Mouse (Mus musculus): ENCODE data around the gene Acap1. TPM values are rescaled to one million over a fixed set of nuclear protein-coding genes. Genes with fewer than 3 reads are reported as not detected.
A peak's percentile ranks its signal among the peaks of the same experiment; 100 is the strongest.

Acap1 gene
- total RNA-seq, 1 experiment = 9.6 TPM

- no peak for TF ChIP-seq ZNF384 (IDR thresholded peaks at IDR 0.05; ENCODE audit: low read depth, low read length)
- TF ChIP-seq MAFK (IDR thresholded peaks at IDR 0.05; ENCODE audit: insufficient read depth, low read depth, low read length) = no peak
- TF ChIP-seq ZC3H11A (IDR thresholded peaks at IDR 0.05; ENCODE audit: borderline replicate concordance, low read depth, low read length) = no peak
- TF ChIP-seq HCFC1 (IDR thresholded peaks at IDR 0.05; ENCODE audit: borderline replicate concordance, insufficient read depth, low read length) = no peak
- no peak for TF ChIP-seq CHD2 (IDR thresholded peaks at IDR 0.05; ENCODE audit: low read depth, low read length)
- in situ Hi-C loops (cut with MboI; ENCODE audit: low sequenced_read_pairs in 2 of 2, unreplicated experiment in 2 of 2) = loop anchor here in 1 of 2 experiments (10.0 kb wide), 1 partner anchor 73 kb away; the partner anchor contains the start of genes Fgf11 and Tmem102
- Histone ChIP-seq H3K9ac (ENCODE audit: insufficient read depth, low read depth, low read length, poor library complexity, severe bottlenecking) (peak within 1 kb of the TSS; percentile 56; the same call in 1 of the 2 replicates), H3K36me3 (ENCODE audit: control insufficient read depth, insufficient read depth, low read length, poor library complexity, severe bottlenecking) (no peaks in the 10 kb centered on the region), H3K9me3 (ENCODE audit: control insufficient read depth, insufficient read depth, low read depth, low read length) (no peaks in the 10 kb centered on the region), H3K27ac (ENCODE audit: insufficient read depth, low read depth, low read length, poor library complexity, severe bottlenecking) (peak within 1 kb of the TSS; percentile 67; the same call in 1 of the 2 replicates), H3K4me3 (ENCODE audit: insufficient read depth in 1 of 2, low read depth in 1 of 2, low read length in 2 of 2, poor library complexity in 1 of 2, severe bottlenecking in 1 of 2) (peak within 1 kb of the TSS; percentile 22 to 26), H3K4me1 (ENCODE audit: control insufficient read depth in 2 of 2, insufficient read depth in 2 of 2, low read length in 2 of 2, poor library complexity in 1 of 2) (peaks cover 4 to 27% of the 10 kb centered on the region in 2 experiments; a peak in 3 of 4 replicates)
- DNase-seq (ENCODE audit: low read depth, low spot score) = no peak
Measured at GRCm38 (mm10) chr11:69877878-69878277, 17.5 kb downstream of the Acap1 start, which contains the start of gene Tmem95. TSS of gene Tmem95 (minus strand) at chr11:69878018.

GRCm38 (mm10) chr11:69876867-69877266 is 18.5 kb downstream of the Acap1 start:
- H3K27ac ChIP-seq (ENCODE audit: insufficient read depth, low read depth, low read length, poor library complexity, severe bottlenecking) = peak overlapping the region; percentile 67; the same call in 1 of the 2 replicates
- H3K9ac ChIP-seq (ENCODE audit: insufficient read depth, low read depth, low read length, poor library complexity, severe bottlenecking) = peak overlapping the region; percentile 56; the same call in 1 of the 2 replicates
- TF ChIP-seq HCFC1 (IDR thresholded peaks at IDR 0.05; ENCODE audit: borderline replicate concordance, insufficient read depth, low read length) = no peak
- no peak for TF ChIP-seq CHD2 (IDR thresholded peaks at IDR 0.05; ENCODE audit: low read depth, low read length)
- no peak for TF ChIP-seq ZNF384 (IDR thresholded peaks at IDR 0.05; ENCODE audit: low read depth, low read length)
- peak; percentile 59; the same call in 1 of the 2 replicates for TF ChIP-seq ZC3H11A (IDR thresholded peaks at IDR 0.05; ENCODE audit: borderline replicate concordance, low read depth, low read length)
- no peaks in the 10 kb centered on the region for H3K9me3 ChIP-seq (ENCODE audit: control insufficient read depth, insufficient read depth, low read depth, low read length)
- H3K4me3 ChIP-seq (ENCODE audit: insufficient read depth in 1 of 2, low read depth in 1 of 2, low read length in 2 of 2, poor library complexity in 1 of 2, severe bottlenecking in 1 of 2) = peak overlapping the region; percentile 22 to 26
- in situ Hi-C loops (cut with MboI; ENCODE audit: low sequenced_read_pairs in 2 of 2, unreplicated experiment in 2 of 2) = loop anchor here in 1 of 2 experiments (10.0 kb wide), 1 partner anchor 72 kb away; the partner anchor contains the start of genes Fgf11 and Tmem102
- DNase-seq (ENCODE audit: low read depth, low spot score) = peak; percentile 97
- H3K4me1 ChIP-seq (ENCODE audit: control insufficient read depth in 2 of 2, insufficient read depth in 2 of 2, low read length in 2 of 2, poor library complexity in 1 of 2) = peaks cover 4 to 27% of the 10 kb centered on the region in 2 experiments; a peak in 3 of 4 replicates
- no peaks in the 10 kb centered on the region for H3K36me3 ChIP-seq (ENCODE audit: control insufficient read depth, insufficient read depth, low read length, poor library complexity, severe bottlenecking)

- in situ Hi-C loops (cut with MboI; ENCODE audit: low sequenced_read_pairs in 2 of 2, unreplicated experiment in 2 of 2) = loop anchor here in 1 of 2 experiments (10.0 kb wide), 1 partner anchor 71 kb away; the partner anchor contains the start of genes Fgf11 and Tmem102
- DNase-seq (ENCODE audit: low read depth, low spot score) = no peak
- Histone ChIP-seq H3K9me3 (ENCODE audit: control insufficient read depth, insufficient read depth, low read depth, low read length) (no peaks in the 10 kb centered on the region), H3K36me3 (ENCODE audit: control insufficient read depth, insufficient read depth, low read length, poor library complexity, severe bottlenecking) (no peaks in the 10 kb centered on the region), H3K4me3 (ENCODE audit: insufficient read depth in 1 of 2, low read depth in 1 of 2, low read length in 2 of 2, poor library complexity in 1 of 2, severe bottlenecking in 1 of 2) (no peak overlapping the region), H3K9ac (ENCODE audit: insufficient read depth, low read depth, low read length, poor library complexity, severe bottlenecking) (no peak overlapping the region), H3K27ac (ENCODE audit: insufficient read depth, low read depth, low read length, poor library complexity, severe bottlenecking) (no peak overlapping the region), H3K4me1 (ENCODE audit: control insufficient read depth in 2 of 2, insufficient read depth in 2 of 2, low read length in 2 of 2, poor library complexity in 1 of 2) (peaks cover 4 to 23% of the 10 kb centered on the region in 2 experiments; a peak in 3 of 4 replicates)
- no peak for TF ChIP-seq MAFK (IDR thresholded peaks at IDR 0.05; ENCODE audit: insufficient read depth, low read depth, low read length)
Measured at GRCm38 (mm10) chr11:69876186-69876585, 19.2 kb downstream of the Acap1 start.

GRCm38 (mm10) chr11:69872451-69872850 is 22.9 kb downstream of the Acap1 start:
- in situ Hi-C loops (cut with MboI; ENCODE audit: low sequenced_read_pairs in 2 of 2, unreplicated experiment in 2 of 2) = loop anchor here in 1 of 2 experiments (10.0 kb wide), 1 partner anchor 68 kb away; the partner anchor contains the start of genes Fgf11 and Tmem102
- H3K9ac ChIP-seq (ENCODE audit: insufficient read depth, low read depth, low read length, poor library complexity, severe bottlenecking) = no peak overlapping the region
- H3K27ac ChIP-seq (ENCODE audit: insufficient read depth, low read depth, low read length, poor library complexity, severe bottlenecking) = no peak overlapping the region
- no peak for DNase-seq (ENCODE audit: low read depth, low spot score)
- peaks cover 1 to 8% of the 10 kb centered on the region in 2 experiments; a peak in 3 of 4 replicates for H3K4me1 ChIP-seq (ENCODE audit: control insufficient read depth in 2 of 2, insufficient read depth in 2 of 2, low read length in 2 of 2, poor library complexity in 1 of 2)
- H3K9me3 ChIP-seq (ENCODE audit: control insufficient read depth, insufficient read depth, low read depth, low read length) = no peaks in the 10 kb centered on the region
- H3K4me3 ChIP-seq (ENCODE audit: insufficient read depth in 1 of 2, low read depth in 1 of 2, low read length in 2 of 2, poor library complexity in 1 of 2, severe bottlenecking in 1 of 2) = no peak overlapping the region
- no peaks in the 10 kb centered on the region for H3K36me3 ChIP-seq (ENCODE audit: control insufficient read depth, insufficient read depth, low read length, poor library complexity, severe bottlenecking)
- TF ChIP-seq CHD2 (IDR thresholded peaks at IDR 0.05; ENCODE audit: low read depth, low read length) (no peak), ZC3H11A (IDR thresholded peaks at IDR 0.05; ENCODE audit: borderline replicate concordance, low read depth, low read length) (no peak), HCFC1 (IDR thresholded peaks at IDR 0.05; ENCODE audit: borderline replicate concordance, insufficient read depth, low read length) (no peak), ZNF384 (IDR thresholded peaks at IDR 0.05; ENCODE audit: low read depth, low read length) (no peak), MAFK (IDR thresholded peaks at IDR 0.05; ENCODE audit: insufficient read depth, low read depth, low read length) (no peak)

Data from ES-E14 (cell line).